Mouse (Mus musculus): ENCODE data around the gene Jakmip3.

Gene Jakmip3

DNA sequence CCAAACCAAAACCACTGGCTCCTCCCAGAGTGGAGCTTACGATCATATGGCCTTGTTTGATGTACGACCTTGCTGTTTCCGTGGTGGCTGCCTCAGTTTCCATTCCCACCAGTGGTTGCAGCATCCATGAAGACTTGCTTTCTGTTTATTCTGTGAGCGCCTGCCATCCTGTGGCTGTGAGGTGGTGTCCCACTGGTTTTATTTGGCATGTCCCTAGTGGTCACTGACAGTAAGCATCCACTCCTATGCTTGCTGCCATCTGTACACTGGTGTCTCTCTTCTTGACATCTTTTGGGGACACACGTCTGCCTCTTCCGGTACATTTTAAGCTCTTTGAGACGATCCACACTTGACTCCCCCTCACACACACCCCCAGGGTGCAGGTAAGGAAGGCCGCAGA lies 7.2 kb downstream of the Jakmip3 start:
- in situ Hi-C loops (cut with MboI, MseI) = no loop called here

DNA sequence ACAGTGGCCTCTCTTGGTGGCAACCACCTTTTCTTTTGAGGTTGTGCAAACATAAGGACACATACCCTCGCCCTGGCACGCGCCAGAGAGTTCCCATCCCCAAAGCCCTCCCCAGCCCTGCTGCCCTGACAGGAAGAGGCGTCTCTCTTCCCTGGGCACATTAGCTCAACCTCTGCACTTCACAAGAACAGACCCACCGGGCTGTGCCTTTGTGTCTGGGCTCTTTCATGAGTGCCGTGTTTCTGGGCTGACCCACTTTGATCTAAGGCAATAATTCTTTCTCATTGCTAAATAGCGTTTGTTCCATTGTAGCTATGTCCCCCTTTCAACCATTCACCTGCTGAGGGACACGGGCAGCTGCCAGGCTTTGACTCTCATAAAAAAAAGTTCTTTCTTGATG lies 7.8 kb downstream of the Jakmip3 start:
- in situ Hi-C loops (cut with MboI, MseI) = no loop called here

DNA sequence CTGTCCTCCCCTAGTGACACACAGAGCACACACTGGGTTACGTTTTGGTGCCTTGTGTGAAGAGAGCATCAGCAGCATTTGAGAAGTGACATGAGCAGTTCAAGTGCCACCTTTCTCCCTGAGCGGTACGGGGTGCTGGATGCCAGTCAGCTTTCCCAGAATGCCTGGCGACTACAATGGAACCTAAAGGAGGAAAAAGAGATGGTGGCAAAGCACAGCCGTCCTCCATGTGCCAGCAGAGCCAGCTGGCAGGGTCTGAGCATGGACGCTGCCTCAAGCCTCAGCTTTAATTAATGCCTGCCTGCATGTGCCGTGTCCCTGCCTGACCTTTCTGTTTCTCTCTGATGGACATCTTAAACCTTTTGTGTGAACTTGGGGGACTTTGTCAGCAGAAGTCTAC lies 15.3 kb downstream of the Jakmip3 start:
- in situ Hi-C loops (cut with MboI, MseI) = no loop called here

DNA sequence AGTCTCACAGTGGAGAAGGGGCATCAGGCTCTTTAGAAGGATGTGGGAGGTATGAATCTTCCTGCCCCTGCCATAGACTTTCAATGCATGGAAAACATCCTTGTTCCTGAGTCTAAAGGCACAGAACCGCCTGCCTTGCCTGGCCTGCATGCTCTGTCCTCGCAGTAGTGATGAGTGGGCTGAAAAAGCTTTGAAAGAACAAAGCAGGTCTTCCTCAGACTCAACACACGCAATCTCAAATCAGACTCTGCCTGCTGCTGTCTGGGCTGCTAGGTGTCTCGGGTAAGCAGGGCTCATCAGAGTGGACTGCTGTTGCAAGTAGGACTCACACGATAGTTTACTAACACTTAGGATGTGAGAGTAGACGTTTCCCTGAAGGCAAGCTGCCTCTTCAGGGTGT lies 16.6 kb downstream of the Jakmip3 start:
- in situ Hi-C loops (cut with MboI, MseI) = no loop called here

DNA sequence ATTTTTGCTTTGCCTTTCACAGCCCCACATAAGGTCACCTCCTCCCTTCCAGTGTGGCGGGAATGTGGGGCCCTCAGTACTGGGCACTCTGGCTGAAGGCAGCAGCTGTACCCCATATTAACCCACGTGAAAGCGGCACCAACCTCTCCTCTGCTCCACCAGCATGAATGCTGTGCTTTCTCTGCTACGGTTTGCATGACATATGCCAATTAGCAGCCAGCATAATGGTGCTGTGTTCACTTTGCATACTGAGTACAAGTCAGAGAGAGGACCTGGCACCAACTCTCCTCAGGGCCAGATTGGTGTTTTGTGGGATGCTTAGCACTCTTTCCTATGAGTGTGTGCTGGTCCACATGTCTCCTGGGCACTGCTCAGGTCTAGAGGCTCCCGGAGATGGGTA lies 19.2 kb downstream of the Jakmip3 start:
- in situ Hi-C loops (cut with MboI, MseI) = no loop called here

DNA sequence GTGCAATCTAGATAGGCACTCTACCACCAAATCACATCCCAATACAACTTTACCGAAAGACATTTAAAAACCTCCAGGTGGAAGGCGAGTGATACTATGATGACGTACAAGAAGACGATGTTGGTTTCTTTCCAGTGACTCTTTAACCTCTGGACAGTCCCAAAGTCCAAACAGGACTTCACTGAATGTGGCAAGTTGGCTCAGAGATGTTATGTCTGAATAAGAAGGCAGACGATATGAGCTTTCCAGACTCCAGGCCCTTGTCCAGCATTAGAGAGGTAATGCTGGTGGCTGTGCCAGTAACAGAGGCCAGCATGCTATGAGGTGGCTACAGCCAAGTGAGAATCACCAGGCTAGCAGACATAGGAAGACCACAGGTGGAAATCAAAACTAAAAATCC lies 23.2 kb downstream of the Jakmip3 start:
- in situ Hi-C loops (cut with MboI, MseI) = no loop called here

DNA sequence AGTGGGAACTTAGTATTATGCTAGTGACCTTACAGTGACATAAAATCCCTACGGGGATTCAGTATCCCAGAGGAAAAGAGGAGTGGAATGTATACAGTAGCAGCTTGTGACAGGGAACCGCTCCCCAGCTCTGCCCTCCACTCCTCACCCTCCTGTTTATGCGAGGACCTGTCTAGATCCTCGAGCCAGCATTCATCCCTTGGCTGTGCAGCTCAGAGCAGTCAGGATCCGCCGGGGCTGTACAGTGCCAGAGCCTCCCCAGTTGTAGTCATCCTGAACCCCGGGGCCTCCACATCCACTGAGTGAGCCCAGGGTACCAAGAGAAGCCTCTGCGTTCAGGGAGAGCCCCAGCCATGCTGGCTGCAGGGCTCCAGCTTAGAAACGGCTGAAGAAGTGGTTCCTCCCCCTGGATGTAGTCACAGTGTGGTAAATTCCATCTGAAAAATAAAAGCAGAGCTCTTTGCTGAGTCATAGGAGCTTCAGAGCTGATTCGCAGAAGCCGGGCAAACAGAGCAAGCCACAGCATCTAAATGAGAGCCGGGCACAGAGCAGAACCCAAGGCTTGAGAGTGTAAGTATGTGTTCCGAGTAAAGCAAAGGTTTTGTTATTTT lies 27.6 kb downstream of the Jakmip3 start:
- in situ Hi-C loops (cut with MboI, MseI) = no loop called here

DNA sequence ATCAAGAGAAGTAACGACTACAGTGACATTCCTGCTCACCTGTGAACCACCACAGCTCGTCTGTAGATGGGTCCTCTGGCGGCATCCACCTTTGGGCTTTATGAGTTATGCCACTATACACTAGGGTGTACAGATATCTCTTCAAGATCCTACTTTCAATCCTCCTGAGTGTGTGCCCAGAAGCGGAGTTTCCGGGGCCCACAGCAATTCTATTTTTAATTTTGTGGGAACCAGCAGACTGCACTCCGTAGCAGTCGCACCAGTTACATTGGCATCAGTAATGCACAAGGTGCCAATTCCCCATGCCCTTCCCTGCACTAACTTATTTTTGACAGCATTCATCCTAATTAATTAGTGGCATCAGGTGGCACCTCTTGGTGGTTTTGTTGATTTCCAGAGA lies 37.0 kb downstream of the Jakmip3 start:
- in situ Hi-C loops (cut with MboI, MseI) = no loop called here

DNA sequence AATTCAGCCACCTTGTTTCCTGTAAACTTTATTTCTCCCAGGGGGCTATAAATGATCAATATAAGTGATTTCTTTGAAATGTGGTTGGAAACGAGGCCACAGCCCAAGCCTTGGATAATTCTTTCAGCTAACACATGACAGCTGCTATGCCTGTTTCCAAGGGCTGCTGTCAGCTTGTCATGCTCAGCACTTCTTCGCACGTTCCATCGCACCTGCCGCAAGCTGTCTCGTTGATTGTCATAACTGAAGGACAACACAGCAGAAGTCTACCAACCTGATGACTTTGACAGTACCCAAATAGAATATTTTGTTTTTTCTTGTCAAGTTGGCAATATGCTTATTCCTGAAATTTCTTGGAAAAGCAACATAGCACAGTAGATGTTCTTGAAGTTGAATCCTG lies 44.0 kb downstream of the Jakmip3 start:
- in situ Hi-C loops (cut with MboI, MseI) = no loop called here

DNA sequence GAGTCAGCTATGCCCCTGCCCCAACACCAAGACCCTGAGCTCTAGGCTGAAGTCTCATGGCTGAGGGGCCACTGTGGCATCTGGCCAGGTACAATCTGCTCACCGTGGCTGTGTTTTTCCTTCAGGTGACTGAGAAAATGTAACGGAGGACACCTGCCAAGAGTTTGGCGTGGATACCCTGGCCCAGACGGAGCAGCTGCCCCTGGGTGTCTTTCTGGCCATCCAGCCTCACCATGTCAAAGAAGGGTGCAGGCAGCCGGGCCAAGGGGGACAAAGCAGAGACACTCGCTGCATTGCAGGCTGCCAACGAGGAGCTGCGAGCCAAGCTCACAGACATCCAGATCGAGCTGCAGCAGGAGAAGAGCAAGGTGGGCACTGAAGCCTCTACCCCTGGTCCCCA lies 48.6 kb downstream of the Jakmip3 start:
- in situ Hi-C loops (cut with MboI, MseI) = no loop called here

DNA sequence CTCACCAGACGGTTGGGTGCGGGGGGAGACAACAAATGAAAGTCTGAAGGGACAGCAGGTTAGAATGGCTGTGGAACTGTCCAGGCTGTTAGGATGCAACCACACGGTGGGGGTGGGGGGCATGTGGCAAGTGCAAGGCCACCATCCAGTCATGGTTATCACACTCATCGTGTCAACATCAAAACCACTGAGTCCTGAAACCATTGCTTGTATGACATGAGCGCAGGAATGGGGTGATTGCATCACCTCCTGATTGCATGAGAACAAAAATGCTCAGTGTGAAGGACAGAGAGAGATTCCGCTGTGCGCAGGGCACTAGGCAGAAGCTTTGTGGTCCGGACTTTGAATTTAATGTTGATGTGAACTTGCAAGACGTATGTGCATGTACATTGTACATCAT lies 62.2 kb downstream of the Jakmip3 start:
- in situ Hi-C loops (cut with MboI, MseI) = no loop called here

DNA sequence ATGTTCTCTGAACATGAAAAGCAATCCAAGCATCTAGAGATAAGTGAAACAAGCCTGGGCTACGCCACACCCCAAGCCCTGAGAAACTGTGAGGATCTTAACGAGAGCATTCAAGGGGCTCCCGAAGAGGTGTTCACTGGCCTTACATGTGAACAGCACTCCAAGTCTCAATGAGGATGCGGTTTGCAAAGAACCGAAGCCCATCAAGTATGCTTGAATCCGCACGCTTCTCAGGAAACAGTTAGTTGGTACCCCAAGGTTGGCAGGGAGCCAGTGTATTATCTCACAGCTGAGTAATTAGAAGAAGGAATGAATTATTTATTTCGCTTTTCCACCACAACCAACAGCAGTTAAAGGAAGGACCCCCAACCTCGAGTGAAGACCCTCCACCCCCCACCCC lies 62.7 kb downstream of the Jakmip3 start:
- in situ Hi-C loops (cut with MboI, MseI) = no loop called here

DNA sequence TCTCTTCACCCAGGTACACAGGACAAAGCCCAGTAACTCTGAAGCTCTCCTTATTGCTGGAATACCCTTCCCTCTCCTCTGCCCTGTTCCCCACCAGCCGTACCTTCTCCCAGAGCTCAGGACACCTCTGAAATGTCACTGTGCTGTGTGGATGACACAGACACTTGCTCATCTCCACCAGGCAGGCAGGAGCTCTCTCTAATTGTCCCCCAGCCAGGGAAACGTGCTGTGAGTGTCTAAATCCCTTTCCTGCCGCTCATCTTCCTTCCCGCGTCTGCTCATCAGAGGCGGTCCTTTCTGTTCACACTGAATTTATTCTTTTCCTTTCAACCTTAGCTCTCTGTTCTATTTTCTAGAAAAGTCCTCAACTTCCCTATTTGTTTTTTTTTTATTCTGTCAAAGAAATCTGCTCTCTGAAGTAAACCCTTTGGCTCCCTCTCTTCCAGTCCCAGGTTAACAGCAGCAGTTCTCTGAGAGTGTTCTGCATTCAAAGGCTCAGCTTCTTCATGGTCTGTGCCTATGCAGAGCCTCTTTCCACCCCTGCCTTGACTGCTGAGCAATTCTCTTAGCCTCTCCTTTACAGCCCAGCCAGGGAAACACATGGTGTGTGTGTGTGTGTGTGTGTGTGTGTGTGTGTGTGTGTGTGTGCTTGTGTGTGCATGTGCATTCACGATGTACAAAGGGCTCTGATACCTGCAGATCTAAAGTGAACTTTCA lies 69.4 kb downstream of the Jakmip3 start:
- in situ Hi-C loops (cut with MboI, MseI) = no loop called here

DNA sequence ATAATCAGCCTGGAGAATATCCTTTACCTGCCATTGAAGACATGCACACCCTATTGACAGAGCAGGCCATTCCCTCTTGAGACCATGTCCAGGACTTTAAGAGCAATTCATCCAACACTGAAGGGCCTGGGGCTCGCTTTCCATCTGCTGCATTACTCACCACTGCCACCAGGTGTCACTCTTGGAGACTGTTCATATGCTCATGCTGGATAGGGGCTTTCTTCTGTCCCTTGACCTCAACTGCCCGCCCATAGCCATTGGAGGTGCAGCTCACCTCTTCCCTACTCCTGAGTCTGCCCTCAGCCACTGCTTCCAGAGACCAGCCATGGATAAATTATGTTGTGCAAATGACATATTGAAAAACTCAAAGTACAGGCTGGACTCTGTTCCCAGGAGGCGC lies 70.5 kb downstream of the Jakmip3 start:
- in situ Hi-C loops (cut with MboI, MseI) = no loop called here

DNA sequence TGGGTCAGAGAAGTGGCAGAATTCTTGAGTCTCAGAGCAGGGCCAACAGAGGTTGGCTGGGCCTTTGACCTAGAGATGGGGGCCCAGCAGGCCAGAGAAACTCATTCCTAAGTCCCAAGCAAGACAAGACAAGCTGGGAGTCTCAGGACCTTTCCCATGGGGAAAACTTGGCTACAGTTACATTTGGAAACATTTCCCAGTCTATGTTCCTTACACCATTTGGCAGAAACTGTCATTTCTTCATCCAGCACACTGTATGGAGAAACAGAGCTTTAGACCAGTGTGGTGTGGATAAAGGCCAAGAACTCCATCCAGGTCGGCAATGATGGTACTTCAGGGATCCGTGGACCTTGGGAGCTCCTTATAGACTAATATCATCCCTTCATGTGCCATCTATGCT lies 71.1 kb downstream of the Jakmip3 start:
- in situ Hi-C loops (cut with MboI, MseI) = no loop called here

DNA sequence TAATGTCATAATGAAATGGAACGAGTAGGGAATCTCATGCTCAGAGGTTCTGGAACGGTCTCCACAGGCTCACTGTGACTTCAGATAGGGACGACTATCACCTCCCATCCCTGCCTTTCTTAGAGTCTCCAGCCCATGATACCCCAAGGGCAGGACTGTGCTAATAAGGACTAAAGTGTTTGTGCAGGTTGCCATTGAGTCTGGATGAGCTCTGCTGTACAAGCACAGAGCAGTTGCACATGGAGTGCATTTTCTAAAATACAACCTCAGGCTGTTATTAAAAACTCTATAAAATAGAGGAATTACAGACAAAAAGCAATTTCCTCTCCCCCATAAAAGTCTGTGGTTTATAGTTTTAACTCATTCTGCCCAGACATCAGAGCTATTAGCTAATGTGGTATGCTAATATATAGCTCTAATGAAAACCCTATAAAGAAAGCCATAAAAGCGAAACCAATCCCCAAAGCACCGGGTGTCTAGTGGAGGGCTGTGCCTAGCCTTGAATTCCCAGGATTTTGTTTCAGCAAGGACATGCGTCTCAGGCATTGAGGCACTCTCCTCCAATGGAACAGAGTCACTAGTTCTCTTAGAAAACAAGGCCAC lies 72.3 kb downstream of the Jakmip3 start:
- in situ Hi-C loops (cut with MboI, MseI) = no loop called here

DNA sequence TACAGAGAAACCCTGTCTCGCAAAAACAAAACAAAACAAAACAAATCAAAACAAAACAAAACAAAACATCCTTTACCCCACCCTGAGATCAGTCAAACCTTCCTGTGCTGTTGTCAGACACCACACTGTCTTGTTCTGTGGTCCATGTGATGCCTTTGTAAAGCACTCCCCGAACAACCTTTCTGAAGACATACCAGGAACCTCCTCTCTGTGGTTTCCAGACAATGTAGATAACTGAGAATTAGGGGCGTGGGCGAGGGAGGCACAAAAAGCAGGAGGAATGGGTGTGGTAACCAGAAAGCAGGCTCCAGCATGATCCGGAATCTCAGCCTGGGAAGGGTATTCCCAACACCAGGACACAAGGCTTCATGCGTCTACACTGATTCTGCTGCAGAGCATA lies 74.6 kb downstream of the Jakmip3 start:
- in situ Hi-C loops (cut with MboI, MseI) = no loop called here

DNA sequence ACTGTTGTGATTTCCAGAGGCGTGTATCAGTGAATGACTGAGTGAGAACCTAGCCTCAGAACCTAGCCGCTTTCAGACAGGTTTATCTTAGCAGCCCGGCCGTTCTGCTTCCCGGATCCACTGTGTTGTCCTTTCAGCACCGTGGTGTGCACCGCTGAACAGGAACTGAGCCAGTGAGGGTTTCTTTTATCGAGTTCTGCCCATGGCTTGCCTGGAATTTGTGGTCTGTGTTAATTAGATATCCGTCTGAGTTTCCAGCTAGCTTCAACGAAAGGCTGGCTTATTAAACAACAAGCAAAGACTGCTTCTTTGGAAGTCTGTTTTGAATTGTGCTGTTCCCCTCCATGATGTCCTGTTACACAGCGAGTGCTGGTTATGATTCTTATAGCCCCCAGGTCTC lies 75.8 kb downstream of the Jakmip3 start:
- in situ Hi-C loops (cut with MboI, MseI) = no loop called here

DNA sequence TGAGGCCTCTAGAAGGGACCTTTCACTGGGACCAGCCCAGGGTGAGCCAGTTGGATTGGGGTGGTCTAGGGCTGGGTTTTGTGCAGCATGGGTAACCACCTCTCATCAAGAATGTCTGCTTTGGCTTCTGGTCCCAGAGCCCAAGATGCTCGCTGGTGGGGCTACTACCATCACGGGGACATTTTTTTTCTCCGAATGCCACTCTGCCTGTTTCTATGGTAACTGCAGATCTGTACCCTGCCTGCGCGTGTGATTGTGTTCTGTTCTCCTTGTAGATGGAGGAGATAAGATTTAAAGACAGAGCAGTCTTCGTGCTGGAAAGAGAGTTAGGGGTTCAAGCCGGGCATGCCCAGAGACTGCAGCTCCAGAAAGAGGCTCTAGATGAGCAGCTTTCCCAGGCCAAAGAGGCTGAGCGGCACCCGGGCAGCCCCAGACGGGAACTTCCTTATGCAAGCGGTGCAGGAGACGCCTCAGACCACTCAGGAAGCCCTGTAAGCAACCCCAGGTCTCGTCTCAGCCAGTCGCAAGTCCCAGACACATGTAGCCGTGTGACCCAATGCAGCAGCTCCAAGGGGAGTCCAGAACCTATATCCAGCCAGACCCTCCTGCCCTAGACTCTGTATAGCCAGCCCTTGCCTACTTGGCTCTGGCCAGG lies 76.8 kb downstream of the Jakmip3 start:
- in situ Hi-C loops (cut with MboI, MseI) = no loop called here

DNA sequence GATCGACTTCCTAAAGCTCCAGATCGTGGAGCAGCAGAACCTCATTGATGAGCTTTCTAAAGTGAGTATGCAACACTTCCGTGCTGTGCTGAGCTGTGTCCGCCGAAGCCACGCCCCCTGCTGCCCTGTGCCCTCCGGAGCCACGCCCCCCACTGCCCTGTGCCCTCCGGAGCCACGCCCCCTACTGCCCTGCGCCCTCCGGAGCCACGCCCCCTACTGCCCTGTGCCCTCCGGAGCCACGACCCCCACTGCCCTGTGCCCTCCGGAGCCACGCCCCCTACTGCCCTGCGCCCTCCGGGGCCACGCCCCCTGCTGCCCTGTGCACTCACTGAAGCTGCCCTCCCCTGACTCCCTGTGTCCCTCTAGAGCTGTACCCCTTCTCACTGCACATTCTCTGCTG lies 80.4 kb downstream of the Jakmip3 start:
- in situ Hi-C loops (cut with MboI, MseI) = loop anchor here (5.0 kb wide), 1 partner anchor 46 kb away; no protein-coding TSS in a partner anchor

DNA sequence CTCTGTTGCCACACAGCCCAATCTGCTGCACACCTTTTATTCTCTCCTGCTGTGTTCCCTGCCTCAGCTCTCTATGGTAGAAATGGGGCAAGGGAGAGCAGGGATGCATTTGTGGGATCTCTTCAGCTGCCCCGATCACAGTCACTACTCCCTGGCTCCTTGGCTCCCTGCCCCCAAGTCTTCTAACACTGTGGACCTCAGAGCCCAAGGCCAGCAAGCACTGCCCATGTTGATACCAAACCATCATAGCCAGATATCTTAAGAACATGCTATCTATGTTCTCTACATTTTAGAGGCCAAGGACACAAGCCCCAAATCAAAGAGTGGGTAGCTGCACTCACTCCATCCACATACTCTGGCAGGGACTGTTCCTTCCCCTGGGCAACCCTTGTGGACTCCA lies 80.8 kb downstream of the Jakmip3 start:
- in situ Hi-C loops (cut with MboI, MseI) = loop anchor here (5.0 kb wide), 1 partner anchor 46 kb away; no protein-coding TSS in a partner anchor

DNA sequence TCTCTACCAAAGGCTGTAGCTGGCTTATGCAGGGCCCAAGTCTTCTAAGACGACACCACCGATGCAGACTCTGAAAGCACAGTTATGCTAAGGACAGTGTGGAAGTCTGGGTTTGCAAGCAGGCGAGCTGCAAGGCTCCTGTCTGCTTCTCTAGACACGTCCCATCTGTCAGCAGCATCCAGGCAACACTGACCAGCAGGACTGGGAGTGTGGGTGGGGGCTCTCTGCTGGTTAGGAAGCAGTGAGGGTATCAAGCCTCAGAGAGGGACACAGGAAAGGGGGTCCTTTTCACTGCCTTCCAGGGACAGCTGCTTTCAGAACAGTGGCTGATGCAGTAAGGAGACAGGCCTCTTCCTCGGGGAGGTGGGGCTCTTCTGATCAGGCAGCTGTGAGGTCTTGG lies 86.6 kb downstream of the Jakmip3 start:
- in situ Hi-C loops (cut with MboI, MseI) = no loop called here

DNA sequence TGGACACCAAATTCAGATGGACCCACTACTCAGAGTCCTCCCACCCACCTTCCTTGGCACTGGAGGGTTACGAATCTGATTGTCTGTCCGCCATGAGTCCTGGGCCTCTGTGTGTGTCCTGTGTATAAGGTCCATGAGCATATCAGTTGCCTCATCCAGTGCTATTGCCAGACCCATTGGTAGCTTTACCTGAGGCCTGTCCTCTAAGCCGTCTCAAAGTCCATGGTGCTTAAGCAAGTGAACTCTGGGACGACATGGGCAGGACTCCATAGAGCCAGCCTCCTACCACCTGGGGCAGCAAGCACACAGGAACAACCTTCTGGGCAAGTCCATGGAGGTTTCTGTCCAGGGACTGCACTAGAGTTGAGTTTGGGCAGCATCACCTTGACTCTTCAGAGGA lies 90.7 kb downstream of the Jakmip3 start:
- in situ Hi-C loops (cut with MboI, MseI) = no loop called here

All from T-helper 1 cell (primary cell).